Mouse (Mus musculus) urinary bladder, postnatal 36 days (tissue): ENCODE data around the gene Tbc1d7.

Experiments used
- DNase-seq, 2 experiments: peaks; one replicate each; pipeline ENCODE4 v3.0.0; 2022; ENCODE audit warnings: low spot score in 2 of 2, mixed read lengths in 1 of 2

Tbc1d7 gene

DNA sequence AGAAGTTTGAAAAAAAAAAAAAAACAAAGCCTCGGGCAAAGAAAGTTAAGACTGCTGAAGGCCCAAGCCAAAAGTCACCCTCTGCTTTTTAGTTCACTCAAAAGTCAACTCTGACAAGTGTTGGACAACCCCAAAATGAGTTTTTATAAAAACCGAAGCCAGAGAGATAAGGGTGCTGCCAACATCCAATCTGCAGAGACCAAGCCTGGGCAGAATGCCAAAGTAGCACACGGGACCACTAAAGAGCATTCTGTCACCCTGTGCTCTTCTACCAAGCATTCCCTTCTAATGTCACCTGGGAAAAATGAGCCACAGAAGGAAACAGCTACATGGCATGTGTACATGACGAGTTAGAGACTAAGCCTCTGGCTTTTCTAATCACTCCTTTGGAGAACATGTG lies 36.8 kb downstream of the Tbc1d7 start:
- no peak for DNase-seq

DNA sequence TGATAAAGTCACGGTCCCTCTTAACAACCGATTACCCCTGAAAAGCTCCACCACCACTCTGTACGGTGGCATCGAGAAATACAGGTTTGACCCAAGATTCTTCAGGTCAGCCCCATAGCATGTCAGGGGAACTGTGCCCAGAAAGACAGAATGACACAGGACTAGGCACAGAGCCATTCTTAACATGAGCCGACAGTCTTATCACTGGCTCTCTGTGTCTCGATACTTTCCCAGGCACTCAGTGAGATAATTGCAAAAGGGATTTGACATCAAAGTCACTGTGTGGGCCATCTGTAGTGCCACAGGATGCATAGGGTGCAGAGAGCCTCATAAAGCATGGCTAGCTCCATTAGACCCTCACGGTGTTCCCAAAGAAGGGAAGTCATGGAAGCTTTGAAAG lies 37.9 kb downstream of the Tbc1d7 start:
- DNase-seq = no peak

DNA sequence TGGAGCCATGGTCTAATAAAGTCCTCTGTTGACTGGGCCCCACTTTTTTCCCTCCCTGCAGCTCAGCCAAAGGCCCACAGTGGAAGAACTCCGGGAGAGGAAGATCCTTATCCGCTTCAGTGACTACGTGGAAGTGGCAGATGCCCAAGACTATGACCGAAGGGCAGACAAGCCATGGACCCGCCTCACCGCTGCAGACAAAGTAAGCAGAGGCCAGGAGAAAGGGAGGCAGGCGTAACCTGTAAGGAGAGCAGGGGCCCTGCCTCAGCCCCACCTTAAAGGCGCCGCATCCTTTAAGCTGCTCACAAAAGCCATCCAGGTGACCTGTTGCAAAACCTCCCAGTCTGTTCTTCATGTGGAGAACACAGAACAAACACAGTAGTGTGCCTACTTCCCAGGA lies 38.4 kb downstream of the Tbc1d7 start:
- no peak for DNase-seq

- no peak for DNase-seq
Measured at GRCm38 (mm10) chr13:43131741-43132191, 39.5 kb downstream of the Tbc1d7 start.

DNA sequence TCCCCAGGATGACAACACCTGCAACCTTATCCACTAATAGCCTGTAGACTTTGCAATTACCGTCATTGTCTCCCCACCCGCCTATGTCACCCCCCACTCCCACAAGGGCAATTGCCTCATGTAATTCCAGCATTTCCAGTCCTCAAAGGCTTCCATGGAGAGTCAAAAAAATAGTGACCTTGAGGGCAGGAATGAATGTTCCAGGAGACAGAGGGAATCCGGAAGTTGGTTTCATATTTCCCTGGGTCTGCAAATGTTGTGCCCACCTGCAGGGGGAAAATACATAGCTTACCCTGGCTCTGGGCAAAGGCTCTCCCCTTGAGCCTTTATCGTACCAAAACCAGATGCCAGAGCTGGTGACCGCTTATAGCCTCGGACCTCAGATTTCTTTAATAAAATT lies 41.1 kb downstream of the Tbc1d7 start:
- DNase-seq = no peak

GRCm38 (mm10) chr13:43124683-43125074 lies 46.6 kb downstream of the Tbc1d7 start:
- DNase-seq = no peak

- no peak for DNase-seq
Measured at GRCm38 (mm10) chr13:43123895-43124682, 47.2 kb downstream of the Tbc1d7 start.

- DNase-seq = no peak
Measured at GRCm38 (mm10) chr13:43122306-43123070, 48.8 kb downstream of the Tbc1d7 start.

DNA sequence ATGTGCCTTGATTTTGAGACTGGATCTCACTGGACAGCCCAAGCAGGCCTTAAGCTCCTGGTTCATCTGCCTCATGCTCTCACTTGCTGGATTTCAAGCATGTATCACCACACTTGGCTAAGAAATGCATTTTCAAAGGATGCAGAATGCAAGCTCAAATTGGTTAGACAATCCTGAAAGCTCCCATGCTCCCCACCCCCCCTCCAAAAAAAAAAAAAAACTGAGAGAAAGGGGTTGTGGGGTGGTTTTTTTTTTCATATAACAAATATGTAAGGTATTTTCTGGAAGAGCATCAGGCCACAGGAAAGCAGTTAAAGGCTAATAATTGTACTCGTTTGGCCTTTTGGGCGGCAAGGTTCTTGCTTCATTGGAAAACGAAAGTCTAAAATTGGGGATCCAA lies 58.2 kb downstream of the Tbc1d7 start:
- DNase-seq = no peak

DNA sequence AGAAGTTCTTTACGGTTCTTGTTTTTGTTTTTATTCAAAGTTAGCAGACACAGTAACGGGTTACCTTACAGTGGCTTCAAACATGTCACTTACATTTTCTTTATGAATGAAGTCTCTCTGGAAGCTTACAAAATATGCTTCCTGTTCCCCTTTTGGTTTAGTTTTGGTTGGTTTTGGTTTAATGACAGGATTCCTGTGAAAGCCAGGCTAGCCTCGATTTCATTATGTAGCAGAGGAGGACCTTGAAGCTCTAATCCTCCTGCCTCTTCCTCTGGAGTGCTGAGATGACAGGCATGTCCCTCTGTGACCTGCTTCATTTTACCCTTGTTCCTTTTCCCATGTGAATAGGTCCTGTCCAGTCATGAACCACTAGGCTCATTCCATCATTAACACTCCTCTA lies 58.6 kb downstream of the Tbc1d7 start:
- no peak for DNase-seq

DNA sequence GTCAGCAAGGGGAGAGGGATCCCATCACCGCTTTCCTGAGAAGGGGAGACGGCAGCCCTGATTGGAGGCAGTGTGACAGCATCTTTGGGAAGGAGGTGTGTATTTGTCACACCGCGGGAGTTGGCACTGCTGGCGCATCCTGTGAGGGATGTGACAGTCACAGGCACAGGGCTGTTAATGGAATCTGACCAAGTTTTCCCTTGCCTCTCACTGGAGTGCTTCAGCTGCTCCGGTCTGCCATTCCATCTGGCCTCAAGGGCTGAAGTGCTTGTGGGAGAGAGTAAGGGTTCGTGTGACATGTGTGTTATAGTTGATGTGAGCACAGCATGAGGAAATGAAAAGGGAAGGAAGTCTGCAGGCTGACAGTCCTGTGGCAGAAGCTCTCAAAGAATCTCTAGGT lies 59.0 kb downstream of the Tbc1d7 start:
- no peak for DNase-seq

DNA sequence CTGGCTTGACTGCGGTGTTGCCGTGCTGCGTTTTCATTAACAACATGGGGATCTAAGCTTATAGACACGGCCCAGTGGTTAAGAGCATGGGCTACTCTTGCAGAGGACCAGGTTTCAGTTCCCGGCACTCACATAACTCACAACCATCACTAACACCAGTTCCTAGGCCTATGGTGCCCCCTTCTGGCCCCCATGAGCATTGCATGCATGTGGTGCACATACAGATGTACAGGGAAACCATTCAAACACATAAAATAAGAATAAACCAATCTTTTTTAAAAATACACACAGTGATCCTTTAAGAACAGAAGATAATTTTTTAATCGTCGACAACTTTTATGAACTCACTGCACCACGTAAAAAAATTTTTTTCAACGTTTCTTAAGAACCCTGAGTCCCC lies 66.8 kb downstream of the Tbc1d7 start:
- no peak for DNase-seq

DNA sequence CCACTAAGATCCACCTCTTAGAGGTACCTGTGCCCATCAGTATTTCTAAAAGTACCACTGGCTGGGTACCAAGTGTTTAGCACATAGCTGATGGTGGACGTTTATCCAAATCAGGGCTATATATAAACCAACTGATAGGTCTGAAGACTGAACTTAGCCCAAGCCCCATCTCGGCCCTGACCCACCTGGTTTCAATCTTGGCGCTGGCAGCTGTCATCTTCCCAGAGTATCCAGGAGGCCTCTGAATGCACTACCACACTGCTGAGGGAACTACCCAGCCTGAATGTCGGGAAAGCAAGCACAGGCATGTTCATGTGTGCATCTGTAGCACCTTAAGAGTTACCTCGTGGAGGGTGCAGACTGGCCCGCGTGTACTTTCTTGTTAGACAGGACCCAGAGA lies 68.4 kb downstream of the Tbc1d7 start:
- no peak for DNase-seq
